ENCODE assay signal across 25 mouse cellular contexts in the genomic region with DNA sequence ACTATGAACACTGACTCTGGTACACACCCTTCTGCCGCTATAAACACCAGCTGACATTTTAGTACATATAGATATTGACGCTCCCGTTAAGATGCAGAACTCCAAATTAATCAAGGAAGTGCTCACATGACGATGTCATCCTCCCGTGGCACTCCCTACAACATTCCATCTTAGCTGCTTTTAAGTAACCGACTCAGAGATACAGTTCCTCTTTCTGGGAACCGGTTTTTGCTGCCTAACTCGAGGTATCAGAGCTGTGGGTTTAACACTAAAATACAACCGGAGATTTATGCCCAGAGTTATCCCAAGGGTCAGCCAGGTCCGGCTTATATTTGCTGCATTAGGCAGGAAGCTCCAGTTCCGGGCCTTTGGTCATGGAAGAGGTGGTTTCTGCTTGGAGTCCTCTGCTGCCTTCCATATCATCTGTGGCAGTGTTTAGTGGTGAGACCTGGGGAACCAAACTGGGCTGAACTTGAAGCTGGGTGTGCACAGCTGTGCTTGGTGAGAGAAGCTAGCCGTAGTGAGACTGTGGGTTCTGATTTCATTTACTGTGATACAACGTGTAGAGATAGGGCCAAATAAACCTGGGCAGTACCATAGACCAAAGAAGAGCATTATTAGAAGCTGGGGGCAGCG.
DNase-seq lines count a peak whose midpoint lies in the region; ATAC-seq and TF ChIP-seq lines count a peak whose summit lies in the region.
"Had no signal": no experiment of that assay in that cellular context is flagged by ENCODE, and none has a peak within 500 bp of the region (broad histone marks: within the 10 kb centered on the region; RNA-seq: fewer than 3 reads in every experiment).

No protein-coding gene starts in this region.

- H3K27ac ChIP-seq in heart, embryonic 16.5 days (ENCODE audit: low read length), result peak overlapping the region; percentile 22; the same call in 1 of the 2 replicates
- peak overlapping the region; percentile 96 for H3K27ac ChIP-seq in kidney, embryonic 16.5 days (ENCODE audit: low read length)
- H3K27ac ChIP-seq in hindbrain, embryonic 11.5 days (ENCODE audit: low read depth, low read length), result no peak overlapping the region
- H3K27ac ChIP-seq: forebrain, embryonic 13.5 days; heart, embryonic 10.5 days; heart, embryonic 15.5 days; hindbrain, embryonic 15.5 days; neural tube, embryonic 15.5 days had no signal

- peaks cover 2% of the 10 kb centered on the region; the same call in 1 of the 2 replicates for H3K36me3 ChIP-seq in heart, embryonic 16.5 days (ENCODE audit: control insufficient read depth, insufficient read depth)
- peaks cover 6% of the 10 kb centered on the region; the same call in 1 of the 2 replicates for H3K36me3 ChIP-seq in kidney, embryonic 16.5 days (ENCODE audit: insufficient read depth, low read length)
- no peaks in the 10 kb centered on the region for H3K36me3 ChIP-seq in hindbrain, embryonic 11.5 days (ENCODE audit: control insufficient read depth, insufficient read depth, low read length)
- H3K36me3 ChIP-seq: heart, embryonic 15.5 days; hindbrain, embryonic 15.5 days; neural tube, embryonic 15.5 days had no signal

- no peak for DNase-seq in heart, adult 8-10 months (ENCODE audit: low spot score)
- DNase-seq in kidney, postnatal 36 days, result no peak
- no peak for DNase-seq in lung, adult 2 months
- no peak for DNase-seq in hindbrain, embryonic 11.5 days (ENCODE audit: low spot score)
- DNase-seq: adrenal gland, postnatal 10 days; cerebellum, adult 9-10 months; cerebellum, postnatal 36 days; embryo, embryonic 11 days; gastrocnemius, postnatal 10 days; heart, postnatal 36 days; kidney, adult 9 months; lung, postnatal 36 days; thymus, adult 2 months had no signal

- no peak for TF ChIP-seq CTCF in lung, adult 2 months (IDR thresholded peaks at IDR 0.05; ENCODE audit: insufficient read depth, low read length)

- TF ChIP-seq POLR2A in lung, adult 2 months (IDR thresholded peaks at IDR 0.05; ENCODE audit: borderline replicate concordance, extremely low read depth, low read depth, low read length), result no peak

- no peak overlapping the region for H3K4me2 ChIP-seq in heart, embryonic 16.5 days (ENCODE audit: low read depth, low read length)
- no peak overlapping the region for H3K4me2 ChIP-seq in kidney, embryonic 16.5 days (replicated peaks; ENCODE audit: low read depth, low read length)
- H3K4me2 ChIP-seq in hindbrain, embryonic 11.5 days (replicated peaks; ENCODE audit: low read depth, low read length), result no peak overlapping the region
- H3K4me2 ChIP-seq: forebrain, embryonic 13.5 days; heart, embryonic 15.5 days; hindbrain, embryonic 15.5 days; limb, embryonic 13.5 days; liver, embryonic 11.5 days; neural tube, embryonic 15.5 days had no signal

- no peak for ATAC-seq in heart, embryonic 16.5 days (replicated peaks; ENCODE audit: extremely low read depth, insufficient read depth, low FRiP score)
- ATAC-seq in kidney, embryonic 16.5 days (ENCODE audit: low FRiP score, low TSS enrichment), result no peak
- peak; percentile 77 for ATAC-seq in granulocyte monocyte progenitor cell, adult 5-6 weeks (replicated peaks; ENCODE audit: poor library complexity, severe bottlenecking)
- peak; percentile 28; the same call in 1 of the 2 replicates for ATAC-seq in neutrophil, adult 5-6 weeks (ENCODE audit: extremely low read depth, insufficient number of reproducible peaks, low FRiP score, poor library complexity, severe bottlenecking)
- ATAC-seq in hindbrain, embryonic 11.5 days (ENCODE audit: low FRiP score), result no peak

- H3K9ac ChIP-seq in heart, embryonic 16.5 days (ENCODE audit: low read length), result no peak overlapping the region
- H3K9ac ChIP-seq in kidney, embryonic 16.5 days (replicated peaks; ENCODE audit: low read length), result 0 out of 2 replicates have a peak overlapping the region, but pooled peaks have one; percentile 16
- no peak overlapping the region for H3K9ac ChIP-seq in hindbrain, embryonic 11.5 days (ENCODE audit: low read depth, low read length)
- H3K9ac ChIP-seq: forebrain, embryonic 13.5 days; heart, embryonic 15.5 days; hindbrain, embryonic 15.5 days; limb, embryonic 13.5 days; neural tube, embryonic 15.5 days had no signal

- H3K27me3 ChIP-seq in heart, embryonic 16.5 days (ENCODE audit: control insufficient read depth, insufficient read depth, low read length), result no peaks in the 10 kb centered on the region
- no peaks in the 10 kb centered on the region for H3K27me3 ChIP-seq in kidney, embryonic 16.5 days (ENCODE audit: insufficient read depth, low read length)
- no peaks in the 10 kb centered on the region; the same call in 1 of the 2 replicates for H3K27me3 ChIP-seq in hindbrain, embryonic 11.5 days (ENCODE audit: control insufficient read depth, insufficient read depth, low read length)
- H3K27me3 ChIP-seq: heart, embryonic 15.5 days; hindbrain, embryonic 15.5 days; limb, embryonic 13.5 days; neural tube, embryonic 15.5 days; Patski had no signal

- peaks cover 19% of the 10 kb centered on the region for H3K4me1 ChIP-seq in heart, embryonic 16.5 days (ENCODE audit: control insufficient read depth, insufficient read depth, low read length)
- H3K4me1 ChIP-seq in kidney, embryonic 16.5 days (ENCODE audit: insufficient read depth, low read length), result peaks cover 72% of the 10 kb centered on the region
- peaks cover 6% of the 10 kb centered on the region for H3K4me1 ChIP-seq in lung, adult 2 months (ENCODE audit: control insufficient read depth, insufficient read depth, low read length)
- H3K4me1 ChIP-seq in hindbrain, embryonic 11.5 days (replicated peaks; ENCODE audit: control insufficient read depth, insufficient read depth, low read length), result no peaks in the 10 kb centered on the region

- H3K4me3 ChIP-seq in heart, embryonic 16.5 days (ENCODE audit: low read length), result no peak overlapping the region
- no peak overlapping the region for H3K4me3 ChIP-seq in kidney, embryonic 16.5 days (ENCODE audit: low read length)
- H3K4me3 ChIP-seq in lung, adult 2 months (replicated peaks; ENCODE audit: extremely low read depth, low read depth, low read length), result no peak overlapping the region
- H3K4me3 ChIP-seq in hindbrain, embryonic 11.5 days (ENCODE audit: low read depth, low read length), result no peak overlapping the region
- H3K4me3 ChIP-seq: forebrain, embryonic 13.5 days; heart, embryonic 10.5 days; heart, embryonic 15.5 days; hindbrain, embryonic 15.5 days; limb, embryonic 13.5 days; neural tube, embryonic 15.5 days had no signal

- WGBS in heart, embryonic 16.5 days, result 59% methylated on average over 14 of the region's 14 CpGs
- WGBS in kidney, embryonic 16.5 days, result 24% methylated on average over 14 of the region's 14 CpGs
- 45% methylated on average over 14 of the region's 14 CpGs for WGBS in lung, adult 2 months
- 89% methylated on average over 14 of the region's 14 CpGs for WGBS in hindbrain, embryonic 11.5 days

- no peaks in the 10 kb centered on the region for H3K9me3 ChIP-seq in heart, embryonic 16.5 days (replicated peaks; ENCODE audit: control insufficient read depth, low read length)
- no peaks in the 10 kb centered on the region for H3K9me3 ChIP-seq in kidney, embryonic 16.5 days (ENCODE audit: low read length)
- H3K9me3 ChIP-seq in hindbrain, embryonic 11.5 days (ENCODE audit: control insufficient read depth, low read length), result no peaks in the 10 kb centered on the region
- H3K9me3 ChIP-seq: forebrain, embryonic 13.5 days; heart, embryonic 10.5 days; heart, embryonic 15.5 days; hindbrain, embryonic 15.5 days; limb, embryonic 13.5 days; neural tube, embryonic 15.5 days had no signal

Comparison
In these comparisons a context has a peak if more than half of its experiments do, and no peak if none do; other contexts are left out.
1. ATAC-seq: peak in granulocyte monocyte progenitor cell, adult 5-6 weeks (single experiment) and neutrophil, adult 5-6 weeks (single experiment); none in heart, embryonic 16.5 days (single experiment), kidney, embryonic 16.5 days (single experiment) and hindbrain, embryonic 11.5 days (single experiment).